Mouse (Mus musculus) myocyte (in vitro differentiated cells): ENCODE results near the gene Sh3gl3.

Experiments used
- CEBPB ChIP-seq: IDR thresholded peaks from 2 replicates; pipeline ENCODE4 v1.6.1; 2011; ENCODE audit warnings: mild to moderate bottlenecking, moderate library complexity; ENCODE audit not compliant: poor library complexity, insufficient read depth, severe bottlenecking
- E2F4 ChIP-seq: IDR thresholded peaks from one replicate; pipeline ENCODE4 v1.6.1; 2011; ENCODE audit warnings: mild to moderate bottlenecking, control low read depth, moderate library complexity; ENCODE audit not compliant: insufficient read depth
- MAX ChIP-seq: IDR thresholded peaks from one replicate; pipeline ENCODE4 v1.6.1; 2011; ENCODE audit warnings: low read depth, mild to moderate bottlenecking, control low read depth
- POLR2A ChIP-seq: IDR thresholded peaks from one replicate; pipeline ENCODE4 v1.6.1; 2011; ENCODE audit warnings: low read depth, mild to moderate bottlenecking, control low read depth, moderate library complexity; ENCODE audit not compliant: insufficient read length
- POLR2AphosphoS2 ChIP-seq: IDR thresholded peaks from one replicate; pipeline ENCODE4 v1.6.1; 2011; ENCODE audit warnings: low read depth, control low read depth; ENCODE audit not compliant: insufficient read length
- TCF12 ChIP-seq: IDR thresholded peaks from one replicate; pipeline ENCODE4 v1.6.1; 2011; ENCODE audit warnings: mild to moderate bottlenecking, control low read depth; ENCODE audit not compliant: poor library complexity, insufficient read depth, severe bottlenecking
- USF1 ChIP-seq: IDR thresholded peaks from one replicate; pipeline ENCODE4 v1.6.1; 2011; ENCODE audit warnings: low read depth, mild to moderate bottlenecking, control low read depth, moderate library complexity

- TF ChIP-seq POLR2AphosphoS2 (no peak), USF1 (no peak), MAX (no peak), TCF12 (no peak), POLR2A (no peak), CEBPB (no peak), E2F4 (no peak)
Observed at GRCm38 (mm10) chr7:82235486-82235885, 61.8 kb downstream of the Sh3gl3 start.
